Mouse (Mus musculus) MEL-GATA-1-ER (cell line): ENCODE data around the gene Syt2.

ENCODE experiments used
- DNase-seq: peaks from one replicate; pipeline ENCODE4 v3.0.0-alpha.2; 2012; ENCODE audit warnings: low read depth; ENCODE audit errors: extremely low read depth

Syt2 gene

GRCm38 (mm10) chr1:134771999-134772398 is 125.5 kb downstream of the Syt2 start:
- DNase-seq = no peak

GRCm38 (mm10) chr1:134772821-134773220 is 126.3 kb downstream of the Syt2 start:
- DNase-seq = no peak

- no peak for DNase-seq
Measured at GRCm38 (mm10) chr1:134773256-134773655, 126.8 kb downstream of the Syt2 start.

GRCm38 (mm10) chr1:134774247-134774646 is 127.8 kb downstream of the Syt2 start:
- no peak for DNase-seq

GRCm38 (mm10) chr1:134774728-134775287 is 128.3 kb downstream of the Syt2 start:
- no peak for DNase-seq

- DNase-seq = no peak
Measured at GRCm38 (mm10) chr1:134775631-134776030, 129.2 kb downstream of the Syt2 start.

GRCm38 (mm10) chr1:134777201-134777885 is 130.9 kb downstream of the Syt2 start:
- DNase-seq = no peak

- no peak for DNase-seq
Measured at GRCm38 (mm10) chr1:134777936-134778548, 131.6 kb downstream of the Syt2 start.

- no peak for DNase-seq
Measured at GRCm38 (mm10) chr1:134782797-134783196, 136.3 kb downstream of the Syt2 start.

GRCm38 (mm10) chr1:134783958-134784357 is 137.5 kb downstream of the Syt2 start:
- no peak for DNase-seq

GRCm38 (mm10) chr1:134784481-134784880 is 138.0 kb downstream of the Syt2 start:
- DNase-seq = no peak

GRCm38 (mm10) chr1:134784911-134785310 is 138.4 kb downstream of the Syt2 start:
- DNase-seq = no peak

GRCm38 (mm10) chr1:134788096-134788495 is 141.6 kb downstream of the Syt2 start:
- no peak for DNase-seq

- peak; percentile 47 for DNase-seq
Measured at GRCm38 (mm10) chr1:134790716-134791439, 144.4 kb downstream of the Syt2 start.

GRCm38 (mm10) chr1:134791456-134791855 is 145.0 kb downstream of the Syt2 start:
- no peak for DNase-seq

- no peak for DNase-seq
Measured at GRCm38 (mm10) chr1:134796076-134796475, 149.6 kb downstream of the Syt2 start.

GRCm38 (mm10) chr1:134796536-134796935 is 150.1 kb downstream of the Syt2 start:
- DNase-seq = no peak

- no peak for DNase-seq
Measured at GRCm38 (mm10) chr1:134801758-134802157, 155.3 kb downstream of the Syt2 start.

- DNase-seq = no peak
Measured at GRCm38 (mm10) chr1:134803286-134804117, 157.0 kb downstream of the Syt2 start.

GRCm38 (mm10) chr1:134804373-134804772 is 157.9 kb downstream of the Syt2 start:
- no peak for DNase-seq

GRCm38 (mm10) chr1:134805471-134805870 is 159.0 kb downstream of the Syt2 start:
- DNase-seq = no peak
